ENCODE assay signal across 9 mouse cellular contexts in genomic region chr10:81303761-81304160, GRCm38 (mm10). TPM values are rescaled to one million over a fixed set of nuclear protein-coding genes. Genes with fewer than 3 reads are reported as not detected.
DNase-seq lines count a peak whose midpoint lies in the region; ATAC-seq and TF ChIP-seq lines count a peak whose summit lies in the region.
"Had no signal": no experiment of that assay in that cellular context is flagged by ENCODE, and none has a peak within 500 bp of the region (broad histone marks: within the 10 kb centered on the region; RNA-seq: fewer than 3 reads in every experiment).

No protein-coding gene starts in this region.

- TF ChIP-seq EP300 in liver, embryonic 14.5 days (IDR thresholded peaks at IDR 0.05; ENCODE audit: low read depth), result no peak

- H3K4me2 ChIP-seq in limb, embryonic 11.5 days (ENCODE audit: low read depth, severe bottlenecking), result no peak overlapping the region
- H3K4me2 ChIP-seq in liver, embryonic 14.5 days (ENCODE audit: low read depth), result peak overlapping the region; percentile 52; the same call in 1 of the 2 replicates
- H3K4me2 ChIP-seq: hindbrain, embryonic 13.5 days had no signal

- no peak for ATAC-seq in limb, embryonic 11.5 days (ENCODE audit: insufficient number of reproducible peaks, low FRiP score, low TSS enrichment, low read depth)
- ATAC-seq in common myeloid progenitor, adult 5-6 weeks (replicated peaks; ENCODE audit: low read depth, poor library complexity, severe bottlenecking), result 0 out of 2 replicates have a peak, but pooled peaks have one; percentile 21
- ATAC-seq in liver, embryonic 14.5 days (ENCODE audit: insufficient read depth), result no peak

- WGBS in limb, embryonic 11.5 days, result 80% methylated on average over 7 of the region's 7 CpGs
- WGBS in limb, embryonic 10.5 days, result 84% methylated on average over 7 of the region's 7 CpGs
- 32% methylated on average over 7 of the region's 7 CpGs for WGBS in liver, embryonic 14.5 days (ENCODE audit: insufficient replicate concordance)

- no peak for DNase-seq in limb, embryonic 11.5 days (ENCODE audit: low spot score)
- no peak for DNase-seq in limb, embryonic 10.5 days (ENCODE audit: low spot score)
- DNase-seq in liver, embryonic 14.5 days (ENCODE audit: low read depth in 3 of 3, low spot score in 3 of 3), result no peak
- DNase-seq in thymus, postnatal 14 days, result peak; percentile 82
- no peak for DNase-seq in adrenal gland, postnatal 25 days
- DNase-seq in right cerebral cortex, adult 2 months (ENCODE audit: low spot score in 2 of 2), result no peak
- DNase-seq: lung, adult 18-20 months had no signal

- no peaks in the 10 kb centered on the region for H3K4me1 ChIP-seq in limb, embryonic 11.5 days (ENCODE audit: control insufficient read depth, insufficient read depth, low read length)
- H3K4me1 ChIP-seq in limb, embryonic 10.5 days, result peaks cover 57% of the 10 kb centered on the region
- peaks cover 19 to 40% of the 10 kb centered on the region in 2 experiments for H3K4me1 ChIP-seq in liver, embryonic 14.5 days (replicated peaks; ENCODE audit: control insufficient read depth in 2 of 2, insufficient read depth in 2 of 2, low read length in 1 of 2)

- no peak overlapping the region for H3K27ac ChIP-seq in limb, embryonic 11.5 days (replicated peaks; ENCODE audit: low read depth, low read length)
- H3K27ac ChIP-seq in limb, embryonic 10.5 days, result no peak overlapping the region
- H3K27ac ChIP-seq in liver, embryonic 14.5 days, result no peak overlapping the region

- H3K9ac ChIP-seq in limb, embryonic 11.5 days (ENCODE audit: low read length), result 0 out of 2 replicates have a peak overlapping the region, but pooled peaks have one; percentile 12
- no peak overlapping the region for H3K9ac ChIP-seq in liver, embryonic 14.5 days (replicated peaks)

- peaks cover 19% of the 10 kb centered on the region for H3K36me3 ChIP-seq in limb, embryonic 11.5 days (ENCODE audit: control insufficient read depth, insufficient read depth, low read length)
- H3K36me3 ChIP-seq in limb, embryonic 10.5 days, result peaks cover 59% of the 10 kb centered on the region
- H3K36me3 ChIP-seq in liver, embryonic 14.5 days (replicated peaks; ENCODE audit: control insufficient read depth, insufficient read depth, low read depth), result peaks cover 6% of the 10 kb centered on the region; the same call in 1 of the 2 replicates

- H3K4me3 ChIP-seq in limb, embryonic 11.5 days (ENCODE audit: low read depth, low read length), result no peak overlapping the region
- H3K4me3 ChIP-seq in limb, embryonic 10.5 days, result no peak overlapping the region
- H3K4me3 ChIP-seq in liver, embryonic 14.5 days (ENCODE audit: insufficient read depth in 1 of 2, low read depth in 2 of 2, low read length in 2 of 2), result no peak overlapping the region
- H3K4me3 ChIP-seq: hindbrain, embryonic 13.5 days had no signal

- TF ChIP-seq CTCF in liver, embryonic 14.5 days (IDR thresholded peaks at IDR 0.05; ENCODE audit: low read depth), result no peak

- H3K9me3 ChIP-seq in limb, embryonic 11.5 days (ENCODE audit: control insufficient read depth, low read length), result 0 out of 2 replicates have a peak, but pooled peaks cover 2% of the 10 kb centered on the region
- H3K9me3 ChIP-seq in limb, embryonic 10.5 days (replicated peaks), result no peaks in the 10 kb centered on the region
- H3K9me3 ChIP-seq in liver, embryonic 14.5 days (ENCODE audit: control insufficient read depth, low read length), result no peaks in the 10 kb centered on the region
- H3K9me3 ChIP-seq: hindbrain, embryonic 13.5 days had no signal

- H3K27me3 ChIP-seq in limb, embryonic 11.5 days (ENCODE audit: control insufficient read depth, insufficient read depth, low read length), result no peaks in the 10 kb centered on the region
- no peaks in the 10 kb centered on the region for H3K27me3 ChIP-seq in limb, embryonic 10.5 days (ENCODE audit: low read depth, poor library complexity, severe bottlenecking)
- H3K27me3 ChIP-seq in liver, embryonic 14.5 days (ENCODE audit: control insufficient read depth, insufficient read depth, low read length), result no peaks in the 10 kb centered on the region
- H3K27me3 ChIP-seq: hindbrain, embryonic 13.5 days had no signal

RNA-seq across cellular contexts. Expression of gene Pip5k1c, which starts 11.0 kb away (rescaled TPM):
- polyA plus RNA-seq in limb, embryonic 11.5 days (2014; fragmentation: Nextera tagmentation; extraction: Ambion mirVana), result 49.0 and 60.6 TPM in 2 replicates
- 67.0 and 71.3 TPM in 2 replicates for polyA plus RNA-seq in limb, embryonic 10.5 days (2016; fragmentation: Nextera tagmentation; extraction: Ambion mirVana)
- total RNA-seq in common myeloid progenitor, adult 5-6 weeks (2017), result 24.4 and 36.8 TPM in 2 replicates
- polyA plus RNA-seq in liver, embryonic 14.5 days (2012; rRNA removed), result 12.8 and 13.1 TPM in 2 replicates
- 10.5 and 12.5 TPM in 2 replicates for polyA plus RNA-seq in liver, embryonic 14.5 days (2014; fragmentation: Nextera tagmentation; extraction: Ambion mirVana)
- total RNA-seq in adrenal gland, postnatal 25 days (2021), result 44.6 and 51.8 TPM in 2 replicates

RNA-seq across cellular contexts. Expression of gene Tjp3, which starts 12.4 kb away (rescaled TPM):
- polyA plus RNA-seq in limb, embryonic 11.5 days (2014; fragmentation: Nextera tagmentation; extraction: Ambion mirVana), result 2.0 TPM in 2 replicates
- 4.7 and 5.1 TPM in 2 replicates for polyA plus RNA-seq in limb, embryonic 10.5 days (2016; fragmentation: Nextera tagmentation; extraction: Ambion mirVana)
- total RNA-seq in common myeloid progenitor, adult 5-6 weeks (2017), result 3.5 and 4.4 TPM in 2 replicates
- polyA plus RNA-seq in liver, embryonic 14.5 days (2012; rRNA removed), result 0.38 and 0.40 TPM in 2 replicates
- polyA plus RNA-seq in liver, embryonic 14.5 days (2014; fragmentation: Nextera tagmentation; extraction: Ambion mirVana), result 0.20 and 0.37 TPM in 2 replicates
- total RNA-seq in adrenal gland, postnatal 25 days (2021), result 0.18 TPM in 1 of 2 replicates, not detected in the other

RNA-seq across cellular contexts. Expression of gene Cactin, which starts 17.1 kb away (rescaled TPM):
- 35.9 and 40.0 TPM in 2 replicates for polyA plus RNA-seq in limb, embryonic 11.5 days (2014; fragmentation: Nextera tagmentation; extraction: Ambion mirVana)
- polyA plus RNA-seq in limb, embryonic 10.5 days (2016; fragmentation: Nextera tagmentation; extraction: Ambion mirVana), result 62.5 and 67.7 TPM in 2 replicates
- total RNA-seq in common myeloid progenitor, adult 5-6 weeks (2017), result 27.9 and 35.1 TPM in 2 replicates
- polyA plus RNA-seq in liver, embryonic 14.5 days (2012; rRNA removed), result 20.8 and 24.3 TPM in 2 replicates
- 12.1 and 16.6 TPM in 2 replicates for polyA plus RNA-seq in liver, embryonic 14.5 days (2014; fragmentation: Nextera tagmentation; extraction: Ambion mirVana)
- 44.0 and 45.7 TPM in 2 replicates for total RNA-seq in adrenal gland, postnatal 25 days (2021)

RNA-seq across cellular contexts. Expression of gene Tbxa2r, which starts 24.8 kb away (rescaled TPM):
- polyA plus RNA-seq in limb, embryonic 11.5 days (2014; fragmentation: Nextera tagmentation; extraction: Ambion mirVana), result 1.7 and 1.8 TPM in 2 replicates
- 3.2 and 3.6 TPM in 2 replicates for polyA plus RNA-seq in limb, embryonic 10.5 days (2016; fragmentation: Nextera tagmentation; extraction: Ambion mirVana)
- 3.4 and 4.2 TPM in 2 replicates for total RNA-seq in common myeloid progenitor, adult 5-6 weeks (2017)
- polyA plus RNA-seq in liver, embryonic 14.5 days (2012; rRNA removed), result 2.4 and 3.1 TPM in 2 replicates
- polyA plus RNA-seq in liver, embryonic 14.5 days (2014; fragmentation: Nextera tagmentation; extraction: Ambion mirVana), result 1.9 and 3.3 TPM in 2 replicates
- 65.7 and 69.5 TPM in 2 replicates for total RNA-seq in adrenal gland, postnatal 25 days (2021)

RNA-seq across cellular contexts. Expression of gene Apba3, which starts 37.0 kb away (rescaled TPM):
- 45.3 and 46.3 TPM in 2 replicates for polyA plus RNA-seq in limb, embryonic 11.5 days (2014; fragmentation: Nextera tagmentation; extraction: Ambion mirVana)
- 56.5 and 57.6 TPM in 2 replicates for polyA plus RNA-seq in limb, embryonic 10.5 days (2016; fragmentation: Nextera tagmentation; extraction: Ambion mirVana)
- 12.1 and 14.5 TPM in 2 replicates for total RNA-seq in common myeloid progenitor, adult 5-6 weeks (2017)
- 14.3 and 14.6 TPM in 2 replicates for polyA plus RNA-seq in liver, embryonic 14.5 days (2012; rRNA removed)
- 15.7 and 16.1 TPM in 2 replicates for polyA plus RNA-seq in liver, embryonic 14.5 days (2014; fragmentation: Nextera tagmentation; extraction: Ambion mirVana)
- 70.4 and 110 TPM in 2 replicates for total RNA-seq in adrenal gland, postnatal 25 days (2021)
